ENCODE assay signal across 17 mouse cellular contexts in the genomic region with DNA sequence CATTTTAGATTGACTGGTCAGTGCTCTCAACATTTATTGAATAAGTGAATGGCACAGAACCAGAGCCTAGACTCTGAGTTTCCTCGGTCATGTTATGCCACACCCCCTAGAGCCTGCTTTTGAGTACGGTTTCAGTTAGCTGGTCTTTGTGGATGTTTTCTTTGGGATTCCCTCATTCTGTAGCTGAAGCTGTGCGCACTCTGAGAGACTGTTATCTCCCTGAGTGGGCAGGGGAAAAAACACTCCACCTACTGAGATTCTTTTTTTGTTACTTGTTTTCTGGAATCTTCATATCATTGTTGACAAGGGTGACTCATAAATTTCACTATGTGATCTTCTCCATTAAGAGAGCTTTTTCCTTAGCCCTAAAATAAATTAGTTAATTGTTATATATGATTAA.
DNase-seq lines count a peak whose midpoint lies in the region; ATAC-seq lines count a peak whose summit lies in the region.
"Had no signal": no experiment of that assay in that cellular context is flagged by ENCODE, and none has a peak within 500 bp of the region (broad histone marks: within the 10 kb centered on the region; RNA-seq: fewer than 3 reads in every experiment).

No protein-coding gene starts in this region.

- 0 out of 2 replicates have a peak, but pooled peaks have one; percentile 26 for ATAC-seq in megakaryocyte progenitor cell, adult 5-6 weeks (replicated peaks; ENCODE audit: poor library complexity)
- ATAC-seq: forebrain, embryonic 14.5 days; forebrain, embryonic 16.5 days had no signal

- DNase-seq in frontal cortex, adult 2 months (ENCODE audit: extremely low spot score in 1 of 2, low spot score in 1 of 2): peak; percentile 12 to 32
- DNase-seq in frontal cortex, postnatal 14 days (ENCODE audit: low spot score in 2 of 2): no peak
- peak; percentile 34 for DNase-seq in right cerebral cortex, adult 18-20 months
- DNase-seq in right cerebral cortex, postnatal 10 days (ENCODE audit: low spot score in 2 of 2): no peak
- no peak for DNase-seq in thymus, postnatal 25 days
- DNase-seq in gastrocnemius, postnatal 25 days: no peak
- DNase-seq: adrenal gland, adult 2 months; adrenal gland, postnatal 10 days; adrenal gland, postnatal 25 days; cerebellum, adult 11-12 months; cerebellum, adult 2 months; cerebellum, adult 9-10 months; cerebellum, postnatal 10 days; cerebellum, postnatal 25 days had no signal

Comparison
In these comparisons a context has a peak if more than half of its experiments do, and no peak if none do; other contexts are left out.
1. DNase-seq: peak in frontal cortex, adult 2 months (2 of 2) and right cerebral cortex, adult 18-20 months (single experiment); none in frontal cortex, postnatal 14 days (0 of 2), right cerebral cortex, postnatal 10 days (0 of 2), thymus, postnatal 25 days (single experiment) and gastrocnemius, postnatal 25 days (single experiment).